Mouse (Mus musculus) C2C12 (cell line): Measurements from ENCODE around the gene Ntn1.

ENCODE experiments used
- CTCF ChIP-seq: IDR thresholded peaks from one replicate; pipeline ENCODE4 v1.5.1; 2011; ENCODE audit not compliant: control insufficient read depth, insufficient read depth, insufficient read length
- FOSL1 ChIP-seq: IDR thresholded peaks from one replicate; pipeline ENCODE4 v1.8.0; 2011; ENCODE audit warnings: mild to moderate bottlenecking, low read length; ENCODE audit not compliant: poor library complexity, insufficient read depth, severe bottlenecking
- MYOD1 ChIP-seq: IDR thresholded peaks from one replicate; pipeline ENCODE4 v1.6.1; 2011; ENCODE audit warnings: low read depth; ENCODE audit not compliant: control insufficient read depth, insufficient read length
- MYOG ChIP-seq: IDR thresholded peaks from one replicate; pipeline ENCODE4 v1.6.1; 2011; ENCODE audit not compliant: control insufficient read depth, insufficient read length; ENCODE audit errors: extremely low read depth
- USF1 ChIP-seq: IDR thresholded peaks from one replicate; pipeline ENCODE4 v1.6.1; 2011; ENCODE audit warnings: low read depth, mild to moderate bottlenecking, control low read depth, moderate library complexity

GRCm38 (mm10) chr11:68216041-68216440 lies 184.6 kb downstream of the Ntn1 start:
- TF ChIP-seq CTCF (no peak), USF1 (no peak), FOSL1 (no peak), MYOG (no peak), MYOD1 (no peak)
